Mouse (Mus musculus): ENCODE data around the gene Slc23a4.

- TF ChIP-seq CTCF (IDR thresholded peaks at IDR 0.05; ENCODE audit: low read depth, low read length) (no peak), POLR2A (IDR thresholded peaks at IDR 0.05; ENCODE audit: insufficient read depth, low read length) (no peak)
Observed at GRCm38 (mm10) chr6:34946486-34947079, 41.6 kb downstream of the Slc23a4 start.
